Mouse (Mus musculus): ENCODE data around the gene Ubac2.

Gene Ubac2

GRCm38 (mm10) chr14:121951399-121952045 lies 73.1 kb downstream of the Ubac2 start:
- DNase-seq (ENCODE audit: low spot score), result no peak

GRCm38 (mm10) chr14:121952046-121952400 lies 73.6 kb downstream of the Ubac2 start:
- DNase-seq (ENCODE audit: low spot score), result no peak

GRCm38 (mm10) chr14:121954129-121954528 lies 75.7 kb downstream of the Ubac2 start:
- DNase-seq (ENCODE audit: low spot score), result no peak

GRCm38 (mm10) chr14:121954608-121955007 lies 76.2 kb downstream of the Ubac2 start:
- DNase-seq (ENCODE audit: low spot score), result no peak

GRCm38 (mm10) chr14:121955176-121955795 lies 76.9 kb downstream of the Ubac2 start:
- DNase-seq (ENCODE audit: low spot score), result no peak

- DNase-seq (ENCODE audit: low spot score), result no peak
Observed at GRCm38 (mm10) chr14:121956291-121956690, 77.9 kb downstream of the Ubac2 start.

- no peak for DNase-seq (ENCODE audit: low spot score)
Observed at GRCm38 (mm10) chr14:121957176-121957871, 78.9 kb downstream of the Ubac2 start.

- DNase-seq (ENCODE audit: low spot score), result no peak
Observed at GRCm38 (mm10) chr14:121958041-121958750, 79.8 kb downstream of the Ubac2 start.

GRCm38 (mm10) chr14:121958751-121959537 lies 80.5 kb downstream of the Ubac2 start:
- DNase-seq (ENCODE audit: low spot score), result no peak

GRCm38 (mm10) chr14:121959538-121959980 lies 81.1 kb downstream of the Ubac2 start:
- no peak for DNase-seq (ENCODE audit: low spot score)

- DNase-seq (ENCODE audit: low spot score), result no peak
Observed at GRCm38 (mm10) chr14:121960031-121960430, 81.6 kb downstream of the Ubac2 start.

- DNase-seq (ENCODE audit: low spot score), result no peak
Observed at GRCm38 (mm10) chr14:121960531-121960930, 82.1 kb downstream of the Ubac2 start.

- DNase-seq (ENCODE audit: low spot score), result no peak
Observed at GRCm38 (mm10) chr14:121960997-121961396, 82.6 kb downstream of the Ubac2 start.

GRCm38 (mm10) chr14:121961496-121962127 lies 83.2 kb downstream of the Ubac2 start:
- DNase-seq (ENCODE audit: low spot score), result no peak

GRCm38 (mm10) chr14:121962128-121962890 lies 83.9 kb downstream of the Ubac2 start:
- no peak for DNase-seq (ENCODE audit: low spot score)

- DNase-seq (ENCODE audit: low spot score), result no peak
Observed at GRCm38 (mm10) chr14:121963251-121963941, 85.0 kb downstream of the Ubac2 start.

- DNase-seq (ENCODE audit: low spot score), result no peak
Observed at GRCm38 (mm10) chr14:121963942-121964335, 85.5 kb downstream of the Ubac2 start.

- DNase-seq (ENCODE audit: low spot score), result no peak
Observed at GRCm38 (mm10) chr14:121964990-121965389, 86.6 kb downstream of the Ubac2 start, which contains the start of gene Gpr183. Gene Gpr183, minus strand, starts transcription at chr14:121965195.

GRCm38 (mm10) chr14:121965461-121965860 lies 87.0 kb downstream of the Ubac2 start:
- no peak for DNase-seq (ENCODE audit: low spot score)

GRCm38 (mm10) chr14:121967095-121967494 lies 88.7 kb downstream of the Ubac2 start:
- no peak for DNase-seq (ENCODE audit: low spot score)
